Mouse (Mus musculus): ENCODE results near the gene Wdr75.

DNA sequence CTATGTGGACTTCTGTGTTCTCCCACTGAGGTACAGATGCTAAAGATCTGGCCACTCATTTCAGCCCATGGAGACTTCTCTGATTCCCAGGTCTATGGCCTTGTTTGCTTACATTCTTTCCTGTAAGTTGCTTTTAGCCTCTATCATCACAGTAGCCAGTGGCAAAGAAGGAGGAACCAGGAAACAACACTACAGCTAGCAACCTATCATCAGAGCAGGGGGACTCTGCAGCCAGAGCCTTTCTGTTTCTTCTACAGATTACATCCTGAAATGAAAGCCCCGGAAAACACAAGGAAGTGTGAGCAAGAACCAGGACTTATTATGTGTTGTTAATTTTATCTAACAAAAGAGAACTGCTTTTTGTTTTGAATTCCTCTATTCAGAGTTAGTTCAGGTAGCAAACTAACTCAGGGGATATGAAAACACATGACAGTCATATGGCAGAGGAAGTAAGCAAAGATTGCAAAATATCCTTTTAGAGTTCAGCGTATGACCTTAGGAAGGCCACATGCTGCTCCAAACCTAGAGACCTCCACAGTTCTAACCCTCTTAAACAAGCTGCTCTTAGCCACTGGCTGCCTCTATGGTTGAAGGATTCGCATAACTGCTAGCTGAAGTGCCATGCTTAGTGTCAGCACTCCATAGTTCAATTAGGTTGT lies 73.6 kb downstream of the Wdr75 start:
- no peak for TF ChIP-seq CTCF (IDR thresholded peaks at IDR 0.05; ENCODE audit: control insufficient read depth, insufficient read depth, insufficient replicate concordance, low read depth, low read length)
- TF ChIP-seq POLR2A (IDR thresholded peaks at IDR 0.05; ENCODE audit: control insufficient read depth, low read depth, low read length): no peak

All from testis, adult 2 months (tissue).